Mouse (Mus musculus): Measurements from ENCODE around the gene Baiap2l2. TPM values are rescaled to one million over a fixed set of nuclear protein-coding genes. Genes with fewer than 3 reads are reported as not detected.

Gene Baiap2l2
- polyA plus RNA-seq, 3 experiments from 2014 or later, result 0.21 to 1.6 TPM; not detected in 1

DNA sequence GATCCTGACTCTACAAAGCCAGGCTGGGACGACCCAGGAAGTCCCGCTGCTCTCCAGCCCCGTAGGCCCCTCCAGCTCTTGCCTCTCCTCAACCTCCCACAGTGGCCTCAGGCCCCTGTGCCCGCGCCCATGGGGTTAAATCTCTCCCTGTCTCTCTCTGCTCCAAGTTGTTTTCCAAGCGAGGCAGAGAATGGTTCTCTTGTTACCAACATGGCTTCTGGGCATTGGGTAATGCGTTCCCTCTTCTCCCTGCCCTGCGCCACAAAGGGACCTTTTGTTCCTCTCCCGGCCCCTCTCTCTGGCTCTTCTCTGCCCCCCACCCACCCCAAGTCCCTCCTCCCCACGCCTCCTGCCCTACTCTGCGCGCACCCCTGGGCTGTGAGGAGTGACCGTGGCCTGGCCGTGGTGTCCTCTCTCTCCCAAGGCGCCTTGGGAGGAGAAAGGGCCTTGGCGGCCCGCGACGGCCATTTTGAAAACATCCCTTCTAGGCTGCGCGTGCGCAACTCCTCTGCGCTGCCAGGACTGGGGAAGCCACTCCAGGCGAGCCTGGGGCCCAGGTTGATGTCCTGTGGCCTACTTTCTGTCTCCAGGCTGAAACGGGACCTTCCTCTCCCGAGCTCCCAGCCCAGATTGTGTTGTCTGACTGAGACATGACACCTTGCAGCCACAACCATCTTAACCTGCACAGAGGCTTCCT is 72.4 kb downstream of the Baiap2l2 start:
- ATAC-seq, result no peak

GRCm38 (mm10) chr15:79210357-79210756 is 75.0 kb downstream of the Baiap2l2 start:
- ATAC-seq, result no peak

DNA sequence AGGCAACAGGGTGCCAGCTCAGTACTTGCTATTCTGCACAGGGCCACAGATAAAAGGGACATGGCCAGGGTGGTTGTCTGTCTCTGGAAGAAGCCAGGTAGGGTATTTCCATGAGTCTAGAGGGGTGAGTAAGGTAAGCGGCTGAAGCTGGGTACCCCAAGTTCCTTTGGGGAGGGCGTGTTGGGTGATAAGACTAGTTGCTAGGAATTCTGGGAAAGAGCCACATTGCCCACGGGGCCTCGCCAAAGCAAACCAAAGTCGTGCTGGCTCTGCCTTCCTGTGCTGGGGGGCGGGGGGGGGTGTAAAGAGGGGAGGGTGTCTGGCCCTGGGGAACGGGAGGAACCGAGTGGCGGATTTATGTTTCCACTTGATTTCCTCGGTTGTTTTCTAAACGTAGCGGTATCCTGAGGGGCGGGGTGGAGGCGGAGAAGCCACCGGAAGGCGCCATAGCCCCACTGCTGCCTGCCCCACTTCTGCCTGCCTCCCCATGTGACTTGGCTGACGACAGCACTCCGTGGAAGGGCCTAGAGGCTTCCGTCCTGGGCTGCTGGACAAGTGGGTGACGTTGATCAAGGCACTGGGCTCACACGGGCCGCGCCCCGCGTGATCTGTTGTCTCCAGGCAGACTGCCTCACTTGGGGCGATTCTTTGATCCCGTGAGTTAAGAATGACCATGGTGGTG is 76.4 kb downstream of the Baiap2l2 start:
- peak; percentile 95 for ATAC-seq

DNA sequence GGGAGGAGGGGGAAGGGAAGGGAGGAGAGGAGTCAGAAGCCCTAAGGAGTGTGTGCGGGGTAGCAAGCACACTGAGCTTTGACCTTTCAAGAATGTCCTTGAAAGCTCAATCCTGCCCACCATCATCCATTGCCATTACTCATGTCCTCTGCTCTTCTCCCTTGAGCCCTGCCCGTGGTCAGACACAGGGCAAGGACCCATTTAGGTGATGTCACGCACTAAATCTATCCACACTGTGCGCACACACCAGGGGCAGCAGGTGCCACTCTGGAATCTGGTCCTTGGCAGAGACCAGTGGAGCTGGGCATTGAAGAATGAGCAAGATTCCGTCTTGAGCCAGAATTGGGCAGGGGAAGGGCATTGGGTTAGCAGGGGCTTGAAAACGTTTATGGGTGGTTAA is 77.1 kb downstream of the Baiap2l2 start:
- no peak for ATAC-seq

Other genes with a start within 250 kb of the Baiap2l2 start
- not detected for gene Galr3, start 243.7 kb downstream of the Baiap2l2 start, polyA plus RNA-seq (2017; shearing (Covaris generic))
- 10 to 100 TPM in 1 of 3 experiments, 1 to 10 TPM in 2; 5.5 to 10.8 (median 9.2) TPM for gene Ankrd54, start 222.6 kb downstream of the Baiap2l2 start, polyA plus RNA-seq (2017; shearing (Covaris generic))
- 100 to 1,000 TPM; 224 to 286 (median 240) TPM for gene Eif3l, start 210.4 kb downstream of the Baiap2l2 start, polyA plus RNA-seq (2017; shearing (Covaris generic))
- 10 to 100 TPM in 2 of 3 experiments, 1 to 10 TPM in 1; 7.0 to 20.8 (median 13.3) TPM for gene Micall1, start 176.6 kb downstream of the Baiap2l2 start, polyA plus RNA-seq (2017; shearing (Covaris generic))
- gene Polr2f, start 144.5 kb downstream of the Baiap2l2 start, polyA plus RNA-seq (2017; shearing (Covaris generic)), result 100 to 1,000 TPM; 109 to 122 (median 116) TPM
- gene 1700088E04Rik, start 144.3 kb downstream of the Baiap2l2 start, polyA plus RNA-seq (2017; shearing (Covaris generic)), result 1 to 10 TPM; 5.4 to 7.1 (median 5.9) TPM
- gene Sox10, start 120.3 kb downstream of the Baiap2l2 start, polyA plus RNA-seq (2017; shearing (Covaris generic)), result not detected
- 1 to 10 TPM; 6.6 to 8.4 (median 8.3) TPM for gene Pick1, start 56.4 kb downstream of the Baiap2l2 start, polyA plus RNA-seq (2017; shearing (Covaris generic))
- gene Gm49486, start 56.1 kb downstream of the Baiap2l2 start, polyA plus RNA-seq (2017; shearing (Covaris generic)), result not detected
- not detected for gene Slc16a8, start 30.8 kb downstream of the Baiap2l2 start, polyA plus RNA-seq (2017; shearing (Covaris generic))
- gene Pla2g6, start 42.9 kb upstream of the Baiap2l2 start, polyA plus RNA-seq (2017; shearing (Covaris generic)), result 10 to 100 TPM; 12.5 to 18.4 (median 15.1) TPM
- gene Maff, start 61.1 kb upstream of the Baiap2l2 start, polyA plus RNA-seq (2017; shearing (Covaris generic)), result 1 to 10 TPM in 2 of 3 experiments, under 1 TPM in 1; 0.84 to 5.5 (median 1.5) TPM
- 10 to 100 TPM in 1 of 3 experiments, 1 to 10 TPM in 2; 8.2 to 12.8 (median 9.2) TPM for gene Tmem184b, start 118.0 kb upstream of the Baiap2l2 start, polyA plus RNA-seq (2017; shearing (Covaris generic))
- 1 to 10 TPM; 4.2 to 6.5 (median 4.4) TPM for gene Csnk1e, start 170.0 kb upstream of the Baiap2l2 start, polyA plus RNA-seq (2017; shearing (Covaris generic))
- gene Kcnj4, start 219.7 kb upstream of the Baiap2l2 start, polyA plus RNA-seq (2017; shearing (Covaris generic)), result not detected
- 1 to 10 TPM in 1 of 3 experiments, under 1 TPM in 2; 0.40 to 1.8 (median 0.42) TPM for gene Kdelr3, start 230.9 kb upstream of the Baiap2l2 start, polyA plus RNA-seq (2017; shearing (Covaris generic))